Mouse (Mus musculus): Measurements from ENCODE around the gene Cdk5rap2.

The Cdk5rap2 gene

DNA sequence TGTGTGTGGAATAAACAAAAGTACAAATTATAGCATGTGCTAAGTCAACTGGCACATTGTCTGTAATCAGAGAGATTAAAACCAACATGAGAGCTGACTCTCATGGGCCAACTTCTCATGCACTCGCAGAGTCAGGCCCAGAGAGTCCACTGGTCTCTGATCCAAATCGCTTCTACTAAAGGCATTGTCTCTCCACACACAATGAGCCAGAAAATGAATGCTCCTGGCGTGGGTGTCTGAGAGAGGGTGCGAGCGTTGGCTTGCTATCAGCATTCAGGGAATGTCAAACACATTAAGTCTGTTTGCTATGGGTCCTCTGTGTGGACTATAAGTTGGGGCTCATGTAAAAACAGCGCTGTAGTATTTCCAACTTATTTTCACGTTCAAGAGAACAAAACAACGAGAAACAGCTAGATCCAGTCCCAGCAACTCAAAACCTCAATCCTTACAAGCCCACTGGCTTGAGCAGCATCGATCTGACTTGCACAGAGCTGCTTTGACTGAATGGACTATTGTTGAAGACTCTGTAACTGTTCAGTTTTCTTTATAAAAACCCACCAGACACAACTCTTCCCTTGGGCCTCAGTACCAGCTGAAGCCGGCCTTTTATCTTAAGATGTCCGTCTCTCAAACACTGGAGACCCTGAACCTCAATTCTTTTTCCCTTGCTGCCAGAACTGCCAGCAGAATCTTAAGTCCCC is 74.6 kb downstream of the Cdk5rap2 start:
- DNase-seq = no peak

DNA sequence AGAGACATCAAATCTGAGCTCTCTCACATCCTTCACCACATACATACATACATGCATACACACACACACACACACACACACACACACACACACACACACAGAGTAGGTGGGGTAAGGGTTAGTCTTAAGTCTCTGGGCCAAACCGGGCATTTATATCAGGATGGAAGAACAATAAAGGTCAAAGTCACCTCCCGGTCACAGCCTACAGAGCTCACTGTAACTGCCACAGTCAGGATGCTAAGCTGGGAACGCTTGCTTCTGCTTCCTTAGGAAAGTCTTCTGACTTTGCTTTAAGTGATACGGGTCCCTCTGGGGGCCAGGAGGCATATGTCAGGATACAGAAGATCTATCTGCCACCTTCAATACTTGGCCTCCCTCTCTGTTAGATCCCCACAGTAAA is 75.2 kb downstream of the Cdk5rap2 start:
- no peak for DNase-seq

DNA sequence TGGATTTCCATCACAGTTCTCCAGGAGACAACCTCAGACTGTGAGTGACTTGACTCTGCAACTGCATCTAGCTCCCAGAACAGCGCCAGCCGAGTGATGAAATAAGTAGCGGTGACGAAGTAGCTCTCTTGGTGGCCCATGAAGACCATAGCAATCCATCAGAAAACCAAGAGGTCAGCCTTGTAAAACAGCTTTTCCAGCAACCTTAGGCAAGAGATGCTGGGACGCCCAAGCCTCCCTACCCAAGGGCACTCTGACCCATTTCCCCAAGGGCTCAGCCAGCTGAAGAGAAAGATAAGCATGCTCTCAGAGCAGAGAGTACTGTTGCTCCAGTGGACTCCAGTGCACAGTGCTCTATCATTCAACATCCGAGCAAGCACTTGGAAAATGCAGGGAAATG is 77.3 kb downstream of the Cdk5rap2 start:
- no peak for DNase-seq

DNA sequence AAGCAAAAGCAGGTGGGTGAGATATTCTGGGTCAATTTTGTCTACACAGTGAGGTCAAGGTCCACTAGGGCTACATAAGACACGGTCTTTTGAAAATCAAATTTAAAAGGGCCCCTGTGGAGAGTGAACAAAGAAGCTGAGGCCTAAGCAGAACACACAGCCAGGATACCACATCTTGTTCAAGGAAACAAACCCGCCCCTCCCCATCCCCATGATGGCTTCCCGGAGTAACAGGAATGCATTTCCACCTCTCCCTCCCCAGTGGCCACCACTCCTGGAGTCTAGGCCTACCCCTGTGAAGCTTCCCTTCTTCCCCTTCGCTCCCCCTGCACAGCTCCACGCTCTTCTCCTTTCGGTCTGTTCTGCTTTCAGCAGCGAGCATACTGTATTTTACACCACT is 77.7 kb downstream of the Cdk5rap2 start:
- DNase-seq = no peak

DNA sequence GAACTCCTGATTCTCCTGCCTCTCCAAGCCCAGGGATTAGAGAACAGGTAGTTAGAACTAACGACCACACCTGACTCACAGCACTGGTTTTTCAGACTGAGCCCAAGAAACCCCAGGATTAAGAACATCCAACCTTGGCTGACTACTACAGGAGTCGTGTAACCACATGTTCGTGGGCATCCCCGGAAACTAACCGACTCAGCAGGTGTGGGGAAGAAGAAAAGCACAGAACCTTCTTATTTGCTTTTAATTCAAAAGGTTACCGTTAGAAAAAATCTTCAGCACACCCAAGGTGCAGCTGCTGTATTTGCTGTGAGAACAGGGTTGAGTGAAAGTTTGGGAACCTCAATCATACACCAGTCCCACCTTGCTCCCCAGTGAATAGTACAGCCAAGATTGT is 79.1 kb downstream of the Cdk5rap2 start:
- DNase-seq = no peak

DNA sequence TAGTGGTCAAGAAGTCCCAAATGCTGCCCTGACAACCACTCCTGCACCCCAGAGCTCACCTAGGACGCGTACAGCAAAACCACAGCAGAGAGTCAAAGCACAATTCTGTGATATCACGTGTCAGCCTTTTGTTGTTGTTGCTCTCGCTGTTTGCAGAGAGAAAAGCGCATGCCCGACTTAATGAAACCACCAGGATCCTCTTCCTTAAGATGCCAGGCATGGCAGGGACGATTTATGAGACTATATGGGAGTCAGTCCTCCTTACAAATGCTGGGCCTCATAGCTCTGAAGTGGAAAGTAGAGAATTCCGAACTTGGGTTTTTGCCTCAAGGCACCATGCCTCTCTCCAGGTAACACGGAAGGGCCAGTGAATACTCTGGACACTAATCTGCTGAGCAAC is 82.2 kb downstream of the Cdk5rap2 start:
- DNase-seq = no peak

DNA sequence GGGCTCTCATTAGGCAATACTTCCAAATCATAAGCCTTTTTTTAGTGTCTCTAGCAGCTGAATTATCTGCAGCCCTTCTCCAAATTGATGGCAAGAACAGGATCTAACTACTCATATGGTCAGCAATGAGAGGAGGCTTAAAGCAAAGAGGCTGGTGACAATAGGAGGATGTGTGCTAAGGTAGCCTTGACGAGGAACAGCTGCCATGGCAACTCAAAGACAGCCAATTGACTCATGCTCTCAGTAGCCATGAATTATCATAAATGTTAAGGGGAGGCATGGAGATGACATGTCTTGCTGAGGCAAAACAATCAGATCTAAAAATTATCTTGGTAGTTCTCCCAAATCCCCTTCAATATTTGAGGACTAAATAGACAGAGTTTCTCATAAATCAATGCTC is 82.8 kb downstream of the Cdk5rap2 start:
- DNase-seq = no peak

DNA sequence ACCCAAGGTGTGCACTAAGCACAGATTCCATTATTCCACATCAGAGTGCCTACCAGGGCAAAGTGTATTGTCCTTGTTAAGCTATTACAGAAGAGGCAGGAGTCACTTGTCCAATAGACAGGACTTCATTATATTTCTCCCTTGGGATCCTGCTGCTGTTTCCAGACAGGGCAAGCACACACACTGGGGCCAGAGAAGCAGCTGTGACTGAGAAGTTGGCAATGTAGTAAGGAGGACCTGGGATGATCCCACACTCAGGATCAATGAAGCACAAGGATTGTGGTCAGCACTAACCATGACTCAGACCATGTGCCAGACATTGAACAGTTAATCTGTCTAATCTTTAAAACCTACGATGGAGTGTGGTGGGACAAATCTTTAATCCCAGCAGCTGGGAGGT is 88.7 kb downstream of the Cdk5rap2 start:
- DNase-seq = no peak

DNA sequence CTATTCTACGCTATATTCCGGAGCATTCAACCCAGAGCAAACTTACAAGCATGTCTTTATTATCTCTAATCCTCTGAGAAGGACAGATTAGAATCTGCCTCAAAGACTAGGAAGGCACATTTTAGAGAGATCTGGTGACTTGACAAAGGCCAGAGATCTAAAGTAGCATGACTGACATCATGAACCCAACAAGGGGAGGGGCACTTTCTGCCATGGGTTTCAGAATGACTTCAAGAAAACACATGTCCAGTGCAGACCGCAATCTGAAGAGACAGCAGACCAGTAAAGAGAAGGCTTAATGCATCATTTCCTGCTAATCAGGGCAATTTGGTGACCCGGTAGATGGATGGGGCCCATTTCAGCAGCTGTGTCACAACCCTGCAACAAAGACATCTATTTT is 98.1 kb downstream of the Cdk5rap2 start:
- DNase-seq = no peak

DNA sequence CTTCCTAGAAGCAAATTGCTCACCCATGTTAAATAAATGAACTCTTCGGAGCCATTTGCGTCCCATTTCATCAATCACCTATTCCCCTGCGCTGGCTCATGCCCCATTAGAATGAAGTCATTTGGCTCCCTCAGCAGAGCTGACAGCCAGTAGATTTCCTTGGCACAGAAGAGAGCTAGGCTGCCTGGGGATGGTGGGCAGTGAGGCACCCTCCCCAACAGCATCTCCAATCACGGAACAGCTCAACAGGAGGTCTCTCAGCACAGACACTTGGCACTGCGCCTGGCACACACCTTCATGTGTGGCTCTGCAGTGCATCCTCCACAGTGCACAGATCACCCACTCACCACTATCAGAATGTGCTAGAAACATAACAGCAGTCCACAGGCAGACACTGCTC is 98.7 kb downstream of the Cdk5rap2 start:
- no peak for DNase-seq

DNA sequence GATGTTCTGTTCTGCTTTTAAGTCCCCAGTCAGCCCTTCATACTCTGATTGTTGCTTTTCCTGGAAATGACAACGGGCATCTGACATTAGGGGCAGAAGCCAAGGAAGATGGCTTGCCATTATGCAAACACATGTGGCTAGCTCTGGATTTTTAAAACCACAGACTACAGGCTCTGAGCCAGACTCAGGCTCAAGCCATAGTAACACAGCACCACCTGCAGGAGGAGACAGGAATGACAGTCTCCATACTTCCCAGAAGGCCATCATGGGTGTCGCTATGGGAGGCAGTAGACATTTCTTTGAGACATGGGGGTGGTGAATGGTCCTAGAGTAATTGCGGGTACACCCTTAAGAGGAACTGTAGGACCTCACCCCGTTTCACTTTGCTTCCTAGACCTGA is 103.0 kb downstream of the Cdk5rap2 start:
- peak; percentile 4 to 65 for DNase-seq

DNA sequence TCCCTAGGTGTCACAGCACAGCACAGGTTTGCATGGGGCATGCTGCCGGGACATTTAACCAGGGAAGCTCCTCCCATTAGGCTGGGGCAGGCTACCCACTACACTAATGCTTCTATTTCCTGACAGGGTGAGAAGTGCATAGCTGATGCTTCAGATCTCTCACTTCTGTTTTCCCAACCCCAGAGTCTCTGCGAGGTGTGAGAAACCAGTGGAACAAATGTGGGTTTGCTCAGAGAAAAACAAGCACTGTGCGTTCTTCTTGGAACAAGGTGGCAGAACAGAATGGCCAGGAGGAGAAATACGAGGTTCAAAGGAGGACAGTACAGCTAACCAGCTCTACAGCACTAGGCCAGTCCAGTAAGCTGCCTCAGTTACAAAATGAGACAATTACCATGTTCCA is 106.4 kb downstream of the Cdk5rap2 start:
- DNase-seq = no peak

DNA sequence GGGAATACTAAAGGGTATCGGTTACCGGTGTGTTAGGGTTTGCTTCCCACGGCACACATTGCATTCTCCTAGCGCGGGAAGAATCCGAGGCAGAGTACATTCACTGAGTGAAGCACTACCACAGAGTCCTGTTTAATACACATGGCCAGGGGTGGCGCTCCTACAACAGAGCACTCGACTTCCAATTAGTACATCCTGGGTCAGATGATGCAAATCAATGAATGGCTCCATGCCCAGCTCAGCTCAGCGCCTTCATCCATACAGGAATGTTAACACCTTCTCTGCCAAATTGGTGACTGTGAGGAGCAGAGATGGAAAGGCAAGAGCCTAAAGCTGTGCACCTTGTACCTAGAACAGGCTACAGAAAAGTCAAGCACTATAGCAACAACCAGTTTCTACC is 109.1 kb downstream of the Cdk5rap2 start:
- no peak for DNase-seq

DNA sequence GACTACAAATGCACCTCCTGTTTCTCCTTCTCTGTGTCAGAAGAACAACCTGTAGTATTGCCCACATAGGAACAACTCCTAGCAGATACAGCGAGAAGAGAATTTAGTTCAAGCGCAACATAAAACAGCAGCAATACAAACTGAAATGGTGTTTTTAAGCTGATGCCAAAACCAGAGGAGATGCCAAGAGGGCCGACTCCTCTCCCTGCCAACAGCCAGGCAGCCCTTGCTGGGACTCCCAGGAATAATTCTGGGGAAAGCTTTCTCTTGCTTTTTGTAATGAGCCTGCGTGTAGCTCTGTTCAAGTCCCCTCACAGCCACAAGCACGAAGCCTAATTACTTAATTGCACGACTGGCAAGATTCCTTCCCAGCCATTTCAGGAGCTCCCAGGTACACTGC is 120.9 kb downstream of the Cdk5rap2 start:
- DNase-seq = no peak

DNA sequence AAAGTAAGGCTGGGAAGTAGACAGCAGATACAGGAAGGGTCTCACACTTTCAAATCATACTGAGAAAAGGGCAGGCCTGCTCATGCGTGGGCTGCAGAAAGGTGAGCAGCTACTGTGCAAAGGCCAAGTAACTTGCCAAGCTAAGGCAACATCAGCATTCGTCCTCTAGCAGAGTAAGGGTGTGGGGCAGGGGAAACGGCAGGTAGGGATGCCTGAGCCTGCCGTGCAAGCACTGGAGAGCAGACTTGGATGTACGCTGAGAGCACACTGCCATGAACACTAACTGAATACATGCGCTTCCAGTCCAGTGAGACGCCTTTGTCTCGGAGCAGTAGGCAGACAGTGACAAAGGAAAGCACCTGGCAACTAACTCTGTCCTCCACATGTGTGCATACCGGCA is 127.1 kb downstream of the Cdk5rap2 start:
- no peak for DNase-seq

DNA sequence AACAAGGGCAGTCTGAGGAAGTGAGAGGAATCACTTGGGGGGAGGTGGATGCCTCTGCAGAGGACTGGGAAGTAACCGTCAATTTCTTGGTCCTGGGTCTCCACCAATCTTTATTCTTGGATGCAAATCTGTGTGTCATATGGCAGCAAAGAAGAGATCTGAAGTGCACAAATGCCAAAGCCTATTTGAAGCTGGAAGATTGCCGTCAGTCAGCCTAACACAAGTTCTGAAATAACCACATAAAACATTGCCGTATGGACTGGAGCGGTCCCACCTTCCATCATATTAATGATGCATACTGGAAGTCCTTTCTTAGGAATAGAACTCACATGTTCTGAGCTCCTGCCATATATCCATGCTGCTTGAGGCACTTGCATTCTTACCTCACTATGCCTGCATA is 131.4 kb downstream of the Cdk5rap2 start:
- no peak for DNase-seq

DNA sequence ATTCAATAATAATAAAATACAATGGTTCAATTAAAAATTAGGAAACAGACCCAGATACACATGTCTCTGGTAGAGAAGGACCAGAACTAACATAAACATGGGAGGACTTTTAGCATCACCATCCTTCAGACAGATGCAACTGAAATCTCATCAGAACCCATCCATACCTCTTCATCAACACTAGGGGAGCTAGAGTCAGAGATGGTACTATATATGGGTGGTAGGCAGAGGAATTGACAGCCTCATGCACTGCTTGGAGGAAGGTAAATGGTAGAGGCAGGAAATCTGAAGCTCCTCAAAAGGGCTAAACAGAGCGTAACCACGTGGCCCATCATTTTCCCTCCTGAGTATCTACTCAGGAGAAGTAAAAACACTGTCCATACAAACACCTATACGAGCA is 132.2 kb downstream of the Cdk5rap2 start:
- DNase-seq = no peak

DNA sequence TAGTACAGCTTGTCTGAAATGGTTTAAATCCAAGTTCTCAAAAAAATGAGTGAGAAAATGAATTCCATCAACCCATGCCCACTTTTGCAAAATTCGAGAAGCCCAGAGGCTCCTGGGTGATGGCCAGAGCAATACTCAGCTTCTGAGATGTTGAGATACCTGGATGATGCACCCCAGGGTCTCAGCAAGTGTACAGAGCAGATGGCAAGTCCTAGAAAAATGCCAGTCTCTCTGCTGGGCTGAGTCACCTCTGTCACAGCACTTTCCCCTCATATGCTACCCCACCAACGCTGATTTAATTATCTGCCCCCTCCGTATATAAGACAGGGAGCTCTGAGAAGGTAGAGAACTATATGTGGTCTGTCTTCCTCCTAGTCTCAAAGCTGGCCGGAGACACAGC is 137.3 kb downstream of the Cdk5rap2 start:
- no peak for DNase-seq

DNA sequence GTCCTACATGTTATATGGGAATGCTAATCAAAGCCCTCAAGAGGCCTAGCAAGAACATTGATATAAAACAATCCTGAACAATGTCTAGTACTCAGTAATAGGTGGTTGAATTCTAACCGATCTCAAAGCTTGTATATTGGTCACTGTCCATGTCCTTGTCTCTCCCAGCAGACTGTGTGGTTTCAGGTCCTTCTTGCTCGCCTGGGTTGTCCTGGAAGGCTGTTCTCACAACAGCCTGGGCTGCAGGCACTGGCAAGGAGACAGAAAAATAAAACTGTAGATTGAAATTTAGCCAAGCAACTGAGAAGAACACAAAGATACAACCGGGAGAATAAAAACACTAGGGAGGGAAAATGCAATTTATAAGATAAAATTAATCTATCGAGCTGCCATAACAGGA is 137.7 kb downstream of the Cdk5rap2 start:
- no peak for DNase-seq

DNA sequence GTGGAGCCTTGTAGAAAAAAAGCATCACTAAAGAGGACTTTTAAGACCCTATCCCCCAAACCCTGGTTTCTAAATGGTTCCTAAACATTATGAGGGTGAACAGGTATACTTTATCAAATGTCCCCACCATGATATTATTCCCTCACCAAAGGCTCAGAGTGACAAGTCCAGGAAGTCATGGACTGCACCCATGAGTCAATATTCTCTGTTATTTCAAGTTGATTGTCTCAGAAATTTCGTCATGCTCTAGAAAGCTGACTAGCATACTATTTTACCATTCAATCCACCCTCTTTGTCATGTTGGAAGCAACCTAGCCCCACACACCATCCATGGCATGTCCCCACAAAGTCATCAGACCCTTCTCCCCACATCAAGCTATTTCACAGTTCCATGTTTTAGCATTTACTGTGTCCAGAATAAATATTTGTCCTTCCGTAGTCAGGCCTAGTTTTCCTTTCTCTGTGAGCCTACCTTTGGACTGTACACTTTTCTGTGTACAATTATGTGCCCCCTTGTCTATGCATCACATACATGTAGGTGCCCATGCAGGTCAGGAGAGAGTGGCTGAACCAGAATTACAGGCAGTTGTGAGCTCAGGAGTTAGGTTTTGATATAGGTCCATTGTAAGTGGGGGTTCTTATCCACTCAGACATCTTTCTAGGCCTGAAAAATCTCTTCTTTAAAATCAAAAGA is 142.9 kb downstream of the Cdk5rap2 start:
- no peak for DNase-seq

DNA sequence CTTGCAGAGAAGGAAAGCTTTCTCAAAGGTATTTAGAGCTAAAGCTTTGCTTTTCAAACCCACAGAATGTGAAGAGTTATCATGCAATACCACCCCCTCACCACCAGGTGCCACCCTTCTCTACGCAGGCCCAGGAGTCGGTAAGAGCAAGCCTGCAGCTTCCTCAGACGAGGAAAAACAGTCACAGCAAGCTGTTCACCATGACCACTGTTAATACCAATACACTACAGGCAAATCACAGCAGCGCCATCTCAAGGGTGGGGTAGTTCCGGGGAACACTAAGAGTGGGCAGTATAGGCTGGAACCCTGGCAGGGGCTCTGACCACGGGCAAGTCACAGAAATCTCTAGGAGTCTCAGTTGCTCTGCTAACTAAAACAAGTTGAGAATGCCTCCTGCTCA is 145.0 kb downstream of the Cdk5rap2 start:
- DNase-seq = peak; percentile 2 to 48

DNA sequence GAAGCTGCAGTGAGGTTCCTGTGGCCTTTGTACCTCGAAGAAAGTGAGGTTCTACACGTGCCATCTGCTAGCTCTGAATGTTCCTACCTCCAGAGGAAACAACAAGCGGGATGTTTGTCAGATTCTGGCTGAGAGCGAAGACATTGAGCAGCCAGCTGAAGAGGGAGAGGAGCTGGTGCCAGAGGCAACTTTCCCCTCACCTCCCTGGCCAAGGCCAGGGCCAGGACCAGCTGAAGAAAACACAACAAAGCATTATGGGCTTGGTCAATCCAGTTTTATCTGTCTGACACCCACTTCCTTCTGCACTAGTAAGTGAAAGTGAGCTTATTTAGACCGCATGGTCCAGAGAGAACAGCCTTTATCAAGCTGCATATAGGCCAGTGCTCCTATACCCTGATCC is 147.4 kb downstream of the Cdk5rap2 start:
- DNase-seq = no peak

DNA sequence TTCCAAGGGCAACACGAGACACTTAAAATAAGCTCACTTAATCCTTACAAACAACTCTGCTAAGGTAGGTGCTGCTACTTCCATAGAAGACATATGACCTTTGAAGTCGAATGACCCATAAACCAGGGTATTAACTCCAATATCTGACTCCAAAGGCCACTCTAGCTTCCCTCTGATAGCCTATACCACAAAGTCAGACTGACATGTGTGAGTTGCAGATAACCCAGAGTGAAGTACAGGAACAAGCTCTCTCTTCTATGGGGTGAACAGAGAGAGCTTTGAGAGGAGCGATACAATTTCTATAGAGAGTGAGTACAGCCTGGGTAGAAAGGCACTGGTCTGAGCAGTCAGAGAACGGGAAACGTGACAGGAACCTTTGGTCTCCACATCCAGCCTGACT is 148.9 kb downstream of the Cdk5rap2 start:
- DNase-seq = no peak

DNA sequence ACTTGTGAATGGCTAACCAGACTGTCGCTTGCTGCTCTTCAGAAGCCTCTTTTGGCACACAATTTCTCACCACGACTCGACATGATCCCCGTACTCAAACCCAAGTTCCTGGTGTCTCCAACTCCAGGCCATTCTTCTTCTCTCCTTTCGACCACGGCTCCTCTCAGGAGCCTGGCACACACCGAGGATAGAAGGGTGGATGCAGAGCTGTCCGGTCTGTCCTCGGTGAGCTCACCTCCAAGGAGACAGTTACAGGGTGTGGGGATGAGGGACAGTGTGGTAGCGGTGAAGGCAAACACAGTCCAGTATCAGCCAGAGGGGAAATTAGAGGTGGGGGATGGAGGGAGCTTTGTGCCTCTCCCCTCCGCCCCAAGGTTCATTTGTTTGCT is 149.8 kb downstream of the Cdk5rap2 start:
- DNase-seq = no peak
